Mouse (Mus musculus) heart, embryonic 14.5 days (tissue): ENCODE data around the gene Sowahb. TPM values are rescaled to one million over a fixed set of nuclear protein-coding genes. Genes with fewer than 3 reads are reported as not detected.

Experiments
- ATAC-seq: fragments of 200-750 bp; cut with Nextera tagmentation; 2 replicates; pipeline ENCODE4 v1.8.0; 2017; ENCODE audit warnings: low read depth, moderate TSS enrichment; ENCODE audit not compliant: insufficient number of reproducible peaks, insufficient read depth, low FRiP score
- H3K27ac ChIP-seq, 2 experiments: fragments of 200-500 bp in 1 of 2; fragments of 300-500 bp in 1 of 2; sonication (generic) in 1 of 2; replicated peaks in 1 of 2; 2 replicates each; pipeline ENCODE4 v1.5.1; 2012 to 2014; ENCODE audit warnings: low read depth in 2 of 2, low read length in 2 of 2, control low read depth in 1 of 2, mild to moderate bottlenecking in 1 of 2, mixed read lengths in 1 of 2; ENCODE audit not compliant: control insufficient read depth in 1 of 2, insufficient read depth in 1 of 2
- H3K27me3 ChIP-seq: fragments of 300-500 bp; sonication (generic); 2 replicates; pipeline ENCODE4 v1.6.1; 2014; ENCODE audit warnings: mild to moderate bottlenecking, low read length, control low read depth; ENCODE audit not compliant: control insufficient read depth, insufficient read depth
- H3K36me3 ChIP-seq: fragments of 300-500 bp; sonication (generic); 2 replicates; pipeline ENCODE4 v1.6.1; 2014; ENCODE audit warnings: mild to moderate bottlenecking, control low read depth, low read length, mixed read lengths; ENCODE audit not compliant: control insufficient read depth, insufficient read depth
- H3K4me1 ChIP-seq, 2 experiments: fragments of 200-500 bp in 1 of 2; fragments of 300-500 bp in 1 of 2; sonication (generic) in 1 of 2; 2 replicates each; pipeline ENCODE4 v1.6.1; 2012 to 2014; ENCODE audit warnings: low read length in 2 of 2, control low read depth in 1 of 2, mixed read lengths in 1 of 2; ENCODE audit not compliant: control insufficient read depth in 2 of 2, insufficient read depth in 2 of 2
- H3K4me2 ChIP-seq: fragments of 300-500 bp; sonication (generic); 2 replicates; pipeline ENCODE4 v1.6.1; 2014; ENCODE audit warnings: mild to moderate bottlenecking, low read length
- H3K4me3 ChIP-seq, 2 experiments: fragments of 200-500 bp in 1 of 2; fragments of 300-500 bp in 1 of 2; sonication (generic) in 1 of 2; 2 replicates each; pipeline ENCODE4 v1.5.1; 2012 to 2014; ENCODE audit warnings: low read length in 2 of 2, mild to moderate bottlenecking in 2 of 2, control low read depth in 1 of 2, low read depth in 1 of 2, moderate library complexity in 1 of 2; ENCODE audit not compliant: control insufficient read depth in 1 of 2, insufficient read depth in 1 of 2
- H3K9ac ChIP-seq: fragments of 300-500 bp; sonication (generic); 2 replicates; pipeline ENCODE4 v1.6.1; 2014; ENCODE audit warnings: mild to moderate bottlenecking, low read length
- H3K9me3 ChIP-seq: fragments of 300-500 bp; sonication (generic); 2 replicates; pipeline ENCODE4 v1.6.1; 2016; ENCODE audit warnings: low read length, control low read depth; ENCODE audit not compliant: control insufficient read depth
- WGBS: fragments of 180-500 bp; shearing (Covaris S2); extraction: QIAGEN DNeasy Blood & Tissue Kit; methylation state at CpG from one replicate; pipeline ENCODE4 v1.1.7; 2014; 5-methylcytosine and 5-hydroxymethylcytosine counted together
- polyA plus RNA-seq: library from polyadenylated mRNA; unstranded; fragments of >200 nt; fragmentation: Nextera tagmentation; extraction: Ambion mirVana; gene quantifications from 2 replicates; pipeline ENCODE4 v1.2.1, GENCODE M21; 2014

Gene Sowahb
- polyA plus RNA-seq, 1 experiment from 2014 or later: 0.11 TPM

DNA sequence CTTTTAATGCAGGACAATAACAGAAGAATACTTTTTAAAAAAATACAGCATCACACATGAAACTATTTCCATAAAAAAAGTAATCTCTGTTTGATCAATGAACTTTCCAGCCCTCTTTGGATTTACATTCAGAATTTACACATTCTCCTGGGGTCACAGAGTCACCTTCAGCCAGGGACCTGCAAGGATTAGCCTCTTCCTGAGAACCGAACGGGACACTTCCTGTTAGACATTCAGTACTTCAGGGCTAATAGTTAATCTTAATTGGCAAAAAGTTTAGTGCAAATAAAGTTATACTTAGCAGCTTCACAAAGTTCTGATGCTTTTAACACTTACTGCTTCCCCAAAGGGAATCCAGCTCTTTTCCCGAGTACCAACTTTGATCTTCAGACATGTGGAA is 3.5 kb downstream of the Sowahb start:
- Histone ChIP-seq H3K36me3 (no peaks in the 10 kb centered on the region), H3K27me3 (peaks cover 40% of the 10 kb centered on the region), H3K4me1 (peaks cover 4 to 23% of the 10 kb centered on the region in 2 experiments), H3K4me3 (no peak overlapping the region), H3K9ac (no peak overlapping the region), H3K9me3 (no peaks in the 10 kb centered on the region), H3K27ac (no peak overlapping the region), H3K4me2 (no peak overlapping the region)
- no peak for ATAC-seq
- 62% methylated on average over 3 of the region's 3 CpGs for WGBS

DNA sequence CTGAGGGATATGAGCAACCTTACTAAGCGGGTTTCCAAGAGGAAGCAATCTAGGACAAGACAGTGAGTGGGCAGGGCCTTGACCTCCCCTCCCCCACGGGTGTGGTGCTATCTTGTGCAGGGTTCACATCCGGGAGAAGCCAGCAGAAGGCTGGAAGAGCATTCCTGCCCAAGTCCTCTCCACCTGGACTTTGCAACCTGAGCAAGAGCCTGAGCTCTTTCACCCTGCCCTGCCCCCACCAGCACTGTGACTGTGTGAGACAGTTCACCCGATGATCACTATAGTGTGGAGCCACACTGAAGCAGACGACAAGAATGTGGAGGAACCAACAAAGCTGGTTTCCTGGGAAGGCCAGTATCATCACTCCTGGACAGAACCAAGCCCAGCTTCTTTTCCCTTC is 4.7 kb downstream of the Sowahb start:
- ATAC-seq: no peak
- WGBS: 37% methylated on average over 5 of the region's 5 CpGs
- Histone ChIP-seq H3K27ac (no peak overlapping the region), H3K4me1 (peaks cover 4 to 22% of the 10 kb centered on the region in 2 experiments), H3K9ac (no peak overlapping the region), H3K9me3 (no peaks in the 10 kb centered on the region), H3K36me3 (no peaks in the 10 kb centered on the region), H3K4me2 (no peak overlapping the region), H3K4me3 (no peak overlapping the region), H3K27me3 (peaks cover 30% of the 10 kb centered on the region)

DNA sequence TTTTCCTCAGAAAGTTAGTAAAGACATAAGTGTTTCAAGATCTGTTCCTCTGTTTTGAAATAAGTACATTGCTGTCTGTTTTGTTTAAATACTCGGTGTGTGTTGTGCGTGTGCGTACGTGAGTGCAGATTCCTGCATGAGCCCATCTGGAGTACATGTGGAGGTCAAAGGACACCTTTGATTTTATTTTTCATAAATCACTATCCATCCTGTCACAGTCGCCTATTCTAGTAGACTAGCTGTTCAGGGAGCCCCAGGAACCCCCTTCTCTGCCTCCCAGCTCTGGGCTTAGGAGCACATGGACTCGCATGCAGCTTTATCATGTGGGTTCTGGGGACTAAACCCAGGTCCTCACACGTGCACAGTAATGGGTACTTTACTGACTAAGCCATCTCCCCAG is 8.6 kb downstream of the Sowahb start:
- WGBS: 85% methylated on average over 7 of the region's 7 CpGs
- no peak overlapping the region for H3K4me3 ChIP-seq
- no peak for ATAC-seq
- no peak overlapping the region for H3K9ac ChIP-seq
- no peaks in the 10 kb centered on the region for H3K9me3 ChIP-seq
- no peaks in the 10 kb centered on the region for H3K36me3 ChIP-seq
- peaks cover 3 to 6% of the 10 kb centered on the region in 2 experiments; a peak in 3 of 4 replicates for H3K4me1 ChIP-seq
- no peak overlapping the region for H3K27ac ChIP-seq
- H3K4me2 ChIP-seq: no peak overlapping the region
- H3K27me3 ChIP-seq: no peaks in the 10 kb centered on the region

GRCm38 (mm10) chr5:93035285-93035684 is 9.5 kb downstream of the Sowahb start:
- no peak overlapping the region for H3K9ac ChIP-seq
- H3K27me3 ChIP-seq: no peaks in the 10 kb centered on the region
- H3K36me3 ChIP-seq: no peaks in the 10 kb centered on the region
- no peak overlapping the region for H3K4me3 ChIP-seq
- ATAC-seq: no peak
- peaks cover 3 to 6% of the 10 kb centered on the region in 2 experiments; a peak in 3 of 4 replicates for H3K4me1 ChIP-seq
- H3K27ac ChIP-seq: no peak overlapping the region
- no peaks in the 10 kb centered on the region for H3K9me3 ChIP-seq
- WGBS: 0% methylated on average over 1 of the region's 1 CpGs
- no peak overlapping the region for H3K4me2 ChIP-seq

DNA sequence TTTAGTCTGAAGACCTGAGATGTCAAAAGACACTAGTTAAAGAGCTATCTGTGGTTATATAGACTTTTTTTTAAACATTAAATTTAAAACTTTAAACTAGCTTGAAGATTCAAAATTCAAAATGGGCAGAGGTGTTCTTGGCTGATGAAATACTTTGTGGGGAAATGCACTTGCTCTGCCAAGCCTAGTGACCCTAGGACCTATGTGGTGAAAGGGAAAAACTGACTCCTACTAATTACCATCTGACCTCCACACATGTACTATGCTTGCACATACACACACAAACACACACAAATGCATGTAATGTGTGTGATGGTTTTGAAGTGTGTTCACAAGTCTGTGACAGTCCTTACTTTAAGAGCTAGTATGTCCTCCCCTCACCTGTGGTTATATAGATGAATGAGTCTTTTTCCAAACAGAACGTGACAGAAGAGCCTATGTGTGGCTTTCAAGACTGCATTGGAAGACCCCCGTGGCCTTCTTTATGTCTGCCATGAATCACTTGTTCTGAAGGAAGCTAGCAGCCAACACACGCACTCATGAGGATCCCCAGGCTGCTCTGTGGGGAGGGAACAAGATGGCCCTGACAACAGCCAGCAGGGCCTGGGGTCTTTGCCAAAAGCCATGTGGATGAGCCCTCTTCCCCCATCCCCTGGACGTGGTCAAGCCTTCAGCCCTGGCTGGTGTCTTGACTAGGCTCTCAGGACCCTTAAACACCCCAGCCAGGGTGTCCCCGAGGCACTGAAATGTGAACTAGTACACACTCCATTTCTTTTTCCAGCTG is 11.5 kb downstream of the Sowahb start:
- no peak overlapping the region for H3K4me2 ChIP-seq
- no peaks in the 10 kb centered on the region for H3K27me3 ChIP-seq
- ATAC-seq: no peak
- H3K27ac ChIP-seq: no peak overlapping the region
- 76% methylated on average over 5 of the region's 5 CpGs for WGBS
- no peaks in the 10 kb centered on the region for H3K9me3 ChIP-seq
- H3K36me3 ChIP-seq: no peaks in the 10 kb centered on the region
- H3K4me3 ChIP-seq: no peak overlapping the region
- peaks cover 3 to 6% of the 10 kb centered on the region in 2 experiments; a peak in 3 of 4 replicates for H3K4me1 ChIP-seq
- H3K9ac ChIP-seq: no peak overlapping the region

DNA sequence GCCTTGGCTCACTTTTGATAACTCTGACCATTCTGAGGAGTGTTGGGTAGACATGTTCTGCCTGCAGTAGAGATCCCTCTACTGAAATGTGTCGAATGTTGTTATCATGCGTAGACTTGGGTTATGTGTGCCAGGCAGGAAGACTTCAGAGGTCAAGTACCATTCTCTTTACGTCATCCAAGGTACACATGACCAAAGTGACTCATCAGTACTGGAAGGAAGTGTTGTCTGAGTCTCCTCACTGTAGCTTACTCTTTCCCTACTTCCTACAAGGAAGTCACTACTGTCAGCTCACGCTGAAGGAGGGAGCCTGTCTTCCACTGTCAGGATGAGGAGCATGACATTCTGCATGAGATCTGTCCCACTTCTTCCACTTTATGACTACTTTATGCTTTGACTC is 12.2 kb downstream of the Sowahb start:
- 40% methylated on average over 4 of the region's 4 CpGs for WGBS
- H3K4me1 ChIP-seq: peaks cover 3 to 6% of the 10 kb centered on the region in 2 experiments; a peak in 3 of 4 replicates
- no peak overlapping the region for H3K4me3 ChIP-seq
- H3K9me3 ChIP-seq: no peaks in the 10 kb centered on the region
- H3K27me3 ChIP-seq: no peaks in the 10 kb centered on the region
- H3K9ac ChIP-seq: no peak overlapping the region
- no peak for ATAC-seq
- H3K27ac ChIP-seq: no peak overlapping the region
- H3K4me2 ChIP-seq: no peak overlapping the region
- H3K36me3 ChIP-seq: no peaks in the 10 kb centered on the region

GRCm38 (mm10) chr5:93030869-93031268 is 14.0 kb downstream of the Sowahb start:
- H3K27ac ChIP-seq: 0 out of 4 replicates have a peak overlapping the region, but pooled peaks of 1 of the 2 experiments have one; percentile 9
- H3K9me3 ChIP-seq: no peaks in the 10 kb centered on the region
- H3K4me1 ChIP-seq: peaks cover 15 to 19% of the 10 kb centered on the region in 2 experiments
- no peak overlapping the region for H3K9ac ChIP-seq
- H3K4me3 ChIP-seq: no peak overlapping the region
- no peak for ATAC-seq
- no peaks in the 10 kb centered on the region for H3K36me3 ChIP-seq
- 35% methylated on average over 3 of the region's 3 CpGs for WGBS
- H3K4me2 ChIP-seq: no peak overlapping the region
- H3K27me3 ChIP-seq: no peaks in the 10 kb centered on the region
